Mouse (Mus musculus) ES-Bruce4 (cell line): ENCODE data around the gene Stpg4. TPM values are rescaled to one million over a fixed set of nuclear protein-coding genes. Genes with fewer than 3 reads are reported as not detected.

Source experiments
- H3K27ac ChIP-seq: 2 replicates; pipeline ENCODE4 v1.5.1; 2012; ENCODE audit warnings: low read length, inconsistent platforms; ENCODE audit not compliant: insufficient read depth
- H3K27me3 ChIP-seq: 2 replicates; pipeline ENCODE4 v1.6.1; 2012; ENCODE audit warnings: mild to moderate bottlenecking, low read length, inconsistent platforms; ENCODE audit not compliant: control insufficient read depth, poor library complexity, insufficient read depth, severe bottlenecking
- H3K36me3 ChIP-seq: 2 replicates; pipeline ENCODE4 v1.6.1; 2012; ENCODE audit warnings: inconsistent platforms, mild to moderate bottlenecking, low read length, moderate library complexity; ENCODE audit not compliant: control insufficient read depth, poor library complexity, insufficient read depth, severe bottlenecking
- H3K4me1 ChIP-seq: one replicate; pipeline ENCODE4 v1.8.1; 2011; ENCODE audit warnings: low read length; ENCODE audit not compliant: control insufficient read depth, insufficient read depth
- H3K4me3 ChIP-seq: 2 replicates; pipeline ENCODE4 v1.5.1; 2011; ENCODE audit warnings: low read depth, mild to moderate bottlenecking, low read length
- H3K9ac ChIP-seq: 2 replicates; pipeline ENCODE4 v1.6.1; 2012; ENCODE audit warnings: low read depth, mild to moderate bottlenecking, inconsistent platforms; ENCODE audit not compliant: poor library complexity, severe bottlenecking
- H3K9me3 ChIP-seq: replicated peaks from 2 replicates; pipeline ENCODE4 v1.6.1; 2012; ENCODE audit warnings: mild to moderate bottlenecking, low read length, inconsistent platforms; ENCODE audit not compliant: control insufficient read depth, poor library complexity, insufficient read depth, severe bottlenecking
- CTCF ChIP-seq: IDR thresholded peaks from one replicate; pipeline ENCODE4 v1.8.1; 2011; ENCODE audit warnings: low read depth, low read length
- EP300 ChIP-seq: IDR thresholded peaks from 2 replicates; pipeline ENCODE4 v1.6.1; 2011; ENCODE audit warnings: low read depth, low read length; ENCODE audit not compliant: insufficient read depth
- POLR2A ChIP-seq: IDR thresholded peaks from one replicate; pipeline ENCODE4 v1.8.1; 2011; ENCODE audit warnings: low read length; ENCODE audit not compliant: insufficient read depth
- polyA plus RNA-seq: library from polyadenylated mRNA; stranded (reverse); fragments of >200 nt; gene quantifications from 2 replicates; pipeline ENCODE4 v1.2.4, GENCODE M21; 2011; ENCODE audit warnings: low read depth; ENCODE audit not compliant: missing spikeins, insufficient read depth, insufficient read length

The Stpg4 gene
- polyA plus RNA-seq, 1 experiment, result not detected

DNA sequence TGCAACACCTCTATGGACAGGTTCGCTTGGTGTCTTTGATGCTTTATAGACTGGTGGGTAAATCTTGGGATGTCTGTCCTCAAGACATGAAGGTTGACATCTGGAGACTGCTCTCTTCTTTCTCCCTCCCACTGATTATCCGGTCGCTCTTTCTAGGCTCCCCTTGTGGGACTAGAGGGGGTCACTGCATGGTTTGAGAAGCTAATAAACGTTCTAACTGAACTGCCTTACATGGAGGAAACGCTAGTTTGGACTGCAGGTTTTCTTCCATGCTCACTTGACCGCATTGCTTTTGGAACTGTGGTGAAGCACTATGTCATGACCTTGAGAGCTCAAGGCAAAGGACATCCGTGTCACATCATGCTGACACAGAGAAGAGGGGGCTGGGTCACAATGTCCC, 25.8 kb upstream of the Stpg4 start:
- no peak for TF ChIP-seq EP300
- TF ChIP-seq POLR2A, result no peak
- no peak for TF ChIP-seq CTCF
- Histone ChIP-seq H3K9me3 (no peaks in the 10 kb centered on the region), H3K27me3 (no peaks in the 10 kb centered on the region), H3K36me3 (no peaks in the 10 kb centered on the region), H3K4me1 (no peaks in the 10 kb centered on the region), H3K9ac (no peak overlapping the region), H3K27ac (no peak overlapping the region), H3K4me3 (no peak overlapping the region)

DNA sequence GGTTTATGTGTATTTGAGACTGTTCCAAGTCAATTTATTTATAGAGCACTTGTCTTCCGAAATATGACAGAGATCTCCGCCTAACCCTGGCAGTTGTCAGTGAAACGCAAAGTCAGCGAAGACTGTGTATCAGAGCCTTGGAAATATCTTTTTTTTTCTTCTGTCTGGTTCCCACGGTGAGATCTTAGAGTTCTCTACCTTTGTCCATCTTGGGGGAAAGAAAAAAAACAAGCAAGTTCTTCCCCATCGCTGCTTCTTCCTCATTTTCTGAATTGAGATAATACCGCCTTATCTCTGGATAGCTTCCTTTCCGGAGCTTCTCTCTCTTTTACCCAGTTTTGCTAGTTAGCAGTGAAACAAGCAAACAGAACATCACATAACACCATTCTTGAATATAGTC, 21.3 kb upstream of the Stpg4 start:
- TF ChIP-seq CTCF (no peak), POLR2A (no peak), EP300 (no peak)
- H3K9me3 ChIP-seq, result no peaks in the 10 kb centered on the region
- H3K4me3 ChIP-seq, result no peak overlapping the region
- H3K36me3 ChIP-seq, result peaks cover 9% of the 10 kb centered on the region
- H3K27me3 ChIP-seq, result no peaks in the 10 kb centered on the region
- no peak overlapping the region for H3K27ac ChIP-seq
- no peak overlapping the region for H3K9ac ChIP-seq
- no peaks in the 10 kb centered on the region for H3K4me1 ChIP-seq

DNA sequence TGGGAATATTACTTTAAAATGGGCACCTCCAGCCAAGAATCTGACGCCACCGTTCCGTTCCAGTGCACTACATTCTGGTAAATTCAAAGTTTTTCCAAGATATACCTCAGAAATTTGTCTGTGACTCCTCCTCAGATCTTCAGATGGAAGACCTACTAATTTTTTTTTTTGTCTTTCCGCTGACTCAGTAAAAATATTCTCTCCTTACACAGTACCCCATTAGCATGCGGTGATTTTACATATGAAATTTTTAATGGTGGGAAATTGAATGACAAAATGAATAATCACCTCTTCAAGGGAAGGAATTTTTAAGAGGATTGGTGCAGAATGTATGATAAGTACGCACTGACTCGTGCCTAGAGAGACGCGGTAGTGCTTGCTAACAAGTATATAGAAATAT, 20.8 kb upstream of the Stpg4 start:
- no peak overlapping the region for H3K27ac ChIP-seq
- no peaks in the 10 kb centered on the region for H3K9me3 ChIP-seq
- H3K4me3 ChIP-seq, result no peak overlapping the region
- no peaks in the 10 kb centered on the region for H3K27me3 ChIP-seq
- peaks cover 1% of the 10 kb centered on the region for H3K4me1 ChIP-seq
- TF ChIP-seq EP300, result no peak
- no peak for TF ChIP-seq POLR2A
- no peak for TF ChIP-seq CTCF
- peaks cover 15% of the 10 kb centered on the region for H3K36me3 ChIP-seq
- H3K9ac ChIP-seq, result no peak overlapping the region

DNA sequence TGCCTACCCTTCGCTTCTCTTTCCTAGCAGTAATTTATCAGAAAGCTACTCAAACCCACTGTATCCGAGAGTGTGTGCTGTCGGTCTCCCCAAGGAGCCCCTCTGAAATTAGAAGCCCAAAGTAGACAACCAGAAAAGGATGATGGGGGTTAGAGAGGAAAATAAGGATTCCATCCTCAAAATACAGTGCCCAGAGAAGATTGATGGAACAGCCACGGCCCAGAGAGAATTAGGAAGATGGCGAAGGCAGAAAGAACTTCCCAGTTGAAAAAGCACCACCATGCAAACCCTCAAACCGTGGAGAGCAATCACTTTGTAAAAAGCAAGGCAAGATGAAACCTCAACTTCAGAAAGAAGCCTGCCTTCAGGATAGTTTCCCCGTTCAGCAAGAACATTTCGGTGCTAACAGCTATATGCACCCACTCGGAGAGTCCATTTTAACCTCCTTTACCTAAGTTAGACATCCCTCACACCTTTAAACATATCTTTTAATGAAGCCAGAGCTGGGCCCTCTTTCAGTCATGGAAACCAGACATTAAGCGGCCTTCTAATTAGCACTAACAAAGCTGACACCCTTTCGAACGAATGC, 20.2 kb upstream of the Stpg4 start:
- Histone ChIP-seq H3K4me3 (peak overlapping the region; percentile 78), H3K27ac (peak overlapping the region; percentile 17)
- TF ChIP-seq POLR2A (no peak), EP300 (no peak), CTCF (no peak)

DNA sequence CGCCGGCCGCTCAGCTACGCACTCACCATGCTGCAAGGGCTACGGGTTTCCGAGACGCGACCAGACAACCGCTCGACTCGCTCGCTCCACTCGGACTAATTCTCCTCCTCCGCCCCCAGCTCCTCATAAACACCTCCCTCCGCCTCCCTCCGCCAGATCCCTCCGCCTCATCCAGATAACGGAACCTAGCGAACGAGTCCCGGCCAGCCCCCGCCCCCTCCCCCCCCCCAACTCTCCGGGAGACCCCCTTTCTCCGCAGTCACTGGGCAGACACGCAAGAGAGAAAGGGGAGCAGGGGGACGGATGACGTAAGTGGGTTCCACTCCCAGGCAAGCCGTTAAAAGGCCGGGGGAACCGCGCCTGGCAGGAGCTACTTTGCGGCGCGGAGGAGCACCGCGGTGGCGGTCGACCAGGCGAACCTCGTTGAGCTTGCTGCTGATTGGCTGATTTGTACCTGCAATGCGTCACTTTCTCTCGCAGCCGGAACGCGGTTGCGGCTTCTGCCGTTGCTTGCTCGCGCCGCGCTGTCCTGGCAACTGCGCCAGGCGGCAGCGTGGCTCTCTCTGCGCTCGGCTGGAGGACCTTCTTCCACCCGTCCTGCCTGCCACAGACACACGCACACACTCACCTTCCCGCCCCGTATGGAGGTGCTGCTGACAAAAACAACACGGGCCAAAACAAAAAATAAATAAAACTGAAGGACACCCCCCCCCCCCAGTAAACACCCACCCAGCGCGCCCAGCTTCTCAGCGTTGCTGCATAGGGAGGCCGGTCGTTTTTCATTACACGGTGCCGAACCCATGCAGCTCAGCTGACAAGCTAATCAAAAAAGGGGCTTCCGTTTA, 19.4 kb upstream of the Stpg4 start, which contains the start of gene Calm2:
Calm2 (minus strand) TSS at position 169 of the 845 bp plus-strand sequence.
- peak within 1 kb of the TSS; percentile 68 for H3K27ac ChIP-seq
- peak within 1 kb of the TSS; percentile 79 for H3K4me3 ChIP-seq
- peaks cover 26% of the 10 kb centered on the region for H3K36me3 ChIP-seq
- peaks cover 1% of the 10 kb centered on the region for H3K4me1 ChIP-seq
- no peak for TF ChIP-seq CTCF
- peak; percentile 76 for TF ChIP-seq EP300
- peak; percentile 99 for TF ChIP-seq POLR2A
- H3K27me3 ChIP-seq, result no peaks in the 10 kb centered on the region
- H3K9me3 ChIP-seq, result no peaks in the 10 kb centered on the region
- peak within 1 kb of the TSS; percentile 100 for H3K9ac ChIP-seq

More for the DNA sequence above, 20.2 kb upstream of the Stpg4 start:
- no peaks in the 10 kb centered on the region for H3K27me3 ChIP-seq
- peaks cover 1% of the 10 kb centered on the region for H3K4me1 ChIP-seq
- H3K36me3 ChIP-seq, result peaks cover 20% of the 10 kb centered on the region
- no peaks in the 10 kb centered on the region for H3K9me3 ChIP-seq
- H3K9ac ChIP-seq, result peak overlapping the region; percentile 100
